Mouse (Mus musculus): ENCODE results near the gene Ifi203.
"Not testable (repeated sequence)": the region's sequence is repeated elsewhere in the genome, so short reads cannot be mapped to it uniquely, and the experiment has no call there.

The Ifi203 gene

DNA sequence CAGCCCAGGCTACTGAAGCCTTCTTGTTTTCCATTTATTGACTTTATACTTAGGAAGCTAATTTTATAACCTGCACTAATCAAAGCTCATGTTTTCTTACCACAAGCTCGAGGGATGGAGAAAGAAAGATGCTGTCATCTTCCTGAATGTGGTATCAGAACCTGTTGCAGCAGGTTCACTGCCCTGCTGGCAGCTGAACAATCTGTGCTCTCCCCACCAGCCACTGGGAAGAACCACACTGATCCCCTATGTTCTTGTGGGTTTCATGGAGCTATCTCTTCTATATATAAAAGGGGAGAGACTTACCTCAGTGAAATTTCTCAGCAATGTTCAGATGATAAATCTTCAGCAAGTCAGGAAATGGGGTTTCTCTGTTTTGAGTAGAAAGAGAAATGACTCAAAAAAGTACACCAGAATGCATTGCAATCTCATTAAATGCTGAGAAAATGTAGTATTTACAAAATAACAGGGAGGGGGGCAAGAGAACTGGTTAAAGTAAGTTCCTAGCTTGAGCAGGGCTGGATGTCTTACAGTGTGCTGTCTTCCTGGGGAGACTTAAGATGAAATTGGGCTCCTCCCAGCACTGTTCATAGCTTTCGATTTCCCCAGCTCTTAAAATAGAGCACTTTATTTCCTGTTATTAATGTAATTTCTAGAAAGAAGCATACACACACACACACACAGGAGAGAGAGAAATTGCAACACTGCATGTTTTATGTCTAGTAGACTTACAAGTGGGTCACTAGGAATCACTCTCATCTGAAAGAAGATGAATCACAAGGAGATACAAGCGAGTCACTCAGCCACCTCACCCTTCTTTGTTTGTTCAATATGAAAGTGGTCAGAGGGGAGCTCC, at the start of gene Ifi203, which contains the start of gene Mndal:
TSS of gene Ifi203 (minus strand) at position 749 of the 856 bp plus-strand sequence.
TSS of gene Mndal (minus strand) at position 568 of the 856 bp plus-strand sequence.
- DNase-seq (ENCODE audit: low spot score in 2 of 2): not testable (repeated sequence)

DNA sequence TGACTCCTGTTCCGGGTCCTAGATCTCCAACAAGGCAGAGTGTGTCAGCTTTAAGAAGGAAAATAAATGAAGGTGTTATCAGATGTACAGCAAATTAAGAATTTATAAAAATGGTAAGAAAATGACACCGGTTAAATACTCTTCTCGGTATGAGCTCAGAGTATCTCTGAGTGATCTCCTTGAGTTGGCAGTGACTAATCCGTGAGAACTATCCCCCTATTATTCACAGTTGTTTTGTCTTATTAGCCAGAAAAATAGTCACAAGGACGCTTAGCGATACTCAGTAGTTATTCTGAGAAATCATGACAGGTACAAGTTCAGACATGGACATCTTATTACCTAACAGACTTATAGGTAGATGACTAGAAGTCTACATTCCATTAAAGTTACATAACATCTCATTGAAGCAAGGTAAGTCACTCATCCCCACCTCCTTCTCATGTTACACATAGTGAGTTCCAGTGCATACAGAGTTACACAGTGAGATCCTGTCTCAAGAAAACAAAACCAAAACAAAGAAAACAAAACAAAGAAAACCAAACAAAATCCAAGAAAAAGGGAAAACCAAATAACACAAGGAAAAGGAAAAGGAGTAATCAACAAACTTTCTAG, 40.3 kb upstream of the Ifi203 start, which contains the start of gene Ifi202b:
TSS of gene Ifi202b (minus strand) at position 51 of the 612 bp plus-strand sequence.
- DNase-seq (ENCODE audit: low spot score in 2 of 2): not testable (repeated sequence)

DNA sequence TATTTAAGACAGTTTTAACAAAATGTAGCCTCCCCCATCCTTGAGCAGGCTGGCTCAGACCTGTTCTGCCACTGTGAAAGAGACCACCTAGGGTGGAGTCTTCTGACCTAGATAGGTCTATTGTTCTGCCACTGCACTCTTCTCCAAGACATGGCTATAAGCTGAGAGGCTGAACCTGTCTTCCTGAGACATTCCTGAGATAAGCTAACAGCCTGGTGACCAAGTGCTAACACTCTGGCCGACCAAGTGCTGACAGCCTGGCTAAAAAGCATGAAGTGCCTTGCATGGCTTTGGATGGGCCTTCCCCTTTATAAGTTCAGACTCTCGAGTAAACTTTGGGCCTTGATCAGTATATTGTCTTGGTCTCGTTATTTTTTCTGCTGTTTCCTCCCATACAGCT, 38.6 kb upstream of the Ifi203 start:
- DNase-seq (ENCODE audit: low spot score in 2 of 2): not testable (repeated sequence)

DNA sequence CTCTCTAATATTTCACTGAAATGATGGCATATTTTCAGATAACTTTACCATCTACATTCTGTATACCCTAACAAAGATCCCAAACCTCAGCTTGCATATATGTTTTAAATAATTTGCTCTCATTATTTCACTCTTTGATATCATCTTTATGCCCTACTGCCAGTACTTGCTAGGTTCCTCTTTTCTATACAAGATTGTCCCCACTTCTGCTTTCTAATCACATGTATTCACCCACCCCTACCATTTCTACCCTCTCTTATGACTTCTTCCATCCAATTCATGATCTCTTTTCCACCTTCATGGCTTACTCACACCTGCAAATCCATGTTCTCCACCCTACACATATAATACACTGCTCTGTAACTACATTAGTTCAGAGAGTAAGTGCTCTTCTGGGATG, 35.1 kb upstream of the Ifi203 start:
- DNase-seq (ENCODE audit: low spot score in 2 of 2): no peak

DNA sequence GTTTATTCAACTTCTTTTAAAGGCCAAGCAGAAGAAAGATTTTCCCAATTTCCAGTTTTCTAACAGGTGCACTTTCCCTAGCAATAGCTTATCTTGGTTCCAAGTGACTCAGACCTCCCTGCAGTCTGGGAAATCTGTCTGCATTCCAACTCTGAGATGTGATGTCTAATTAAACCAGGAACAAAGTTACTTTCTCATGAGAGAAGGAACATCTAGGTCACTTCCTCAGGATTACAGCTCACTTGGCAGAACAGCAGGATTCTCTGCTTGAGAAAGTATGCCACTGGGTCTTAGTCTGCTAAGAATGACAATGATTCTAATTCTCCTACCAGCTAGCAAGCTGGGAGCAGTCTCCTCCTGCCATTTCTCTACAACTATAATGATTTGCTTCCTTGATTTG, 30.6 kb upstream of the Ifi203 start:
- peak; percentile 20 to 31 for DNase-seq (ENCODE audit: low spot score in 2 of 2)

DNA sequence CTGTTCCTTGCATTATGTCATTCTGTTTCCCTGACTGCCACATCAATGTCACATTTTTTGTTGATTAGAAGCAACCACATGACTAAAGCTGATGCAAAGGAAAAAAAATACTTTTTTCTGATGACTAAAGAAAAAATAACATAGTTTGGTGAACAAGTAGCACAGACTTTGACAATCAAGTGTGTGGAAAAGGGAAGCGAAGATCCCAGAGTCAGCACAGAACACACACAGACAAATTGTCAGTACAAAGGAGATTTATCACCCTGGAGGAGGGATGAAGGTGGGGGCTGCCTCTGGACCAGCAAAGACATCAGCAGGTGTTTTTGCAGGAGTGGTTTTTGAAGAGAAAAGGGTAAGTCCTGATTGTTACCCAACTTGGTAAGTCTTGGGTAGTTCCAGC, 19.0 kb upstream of the Ifi203 start:
- DNase-seq (ENCODE audit: low spot score in 2 of 2): not testable (repeated sequence)

DNA sequence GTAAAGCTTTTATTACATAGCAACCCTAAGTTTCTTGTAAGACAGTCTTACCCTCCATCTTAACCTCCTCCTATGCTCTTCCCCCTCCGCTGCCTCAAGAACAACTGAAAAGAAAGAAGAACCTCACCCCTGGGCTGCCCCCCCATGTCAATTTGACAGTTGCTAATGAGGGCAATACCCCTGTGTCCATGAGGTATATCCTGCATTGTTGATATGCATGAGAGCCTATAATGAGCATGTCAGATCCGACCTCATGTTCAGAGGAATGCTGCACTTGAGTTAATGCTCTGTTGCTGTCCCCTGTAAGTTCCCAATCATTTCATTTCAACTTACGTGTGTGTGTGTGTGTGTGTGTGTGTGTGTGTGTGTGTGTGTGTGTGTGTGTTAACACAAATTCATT, 17.5 kb upstream of the Ifi203 start:
- DNase-seq (ENCODE audit: low spot score in 2 of 2): not testable (repeated sequence)

DNA sequence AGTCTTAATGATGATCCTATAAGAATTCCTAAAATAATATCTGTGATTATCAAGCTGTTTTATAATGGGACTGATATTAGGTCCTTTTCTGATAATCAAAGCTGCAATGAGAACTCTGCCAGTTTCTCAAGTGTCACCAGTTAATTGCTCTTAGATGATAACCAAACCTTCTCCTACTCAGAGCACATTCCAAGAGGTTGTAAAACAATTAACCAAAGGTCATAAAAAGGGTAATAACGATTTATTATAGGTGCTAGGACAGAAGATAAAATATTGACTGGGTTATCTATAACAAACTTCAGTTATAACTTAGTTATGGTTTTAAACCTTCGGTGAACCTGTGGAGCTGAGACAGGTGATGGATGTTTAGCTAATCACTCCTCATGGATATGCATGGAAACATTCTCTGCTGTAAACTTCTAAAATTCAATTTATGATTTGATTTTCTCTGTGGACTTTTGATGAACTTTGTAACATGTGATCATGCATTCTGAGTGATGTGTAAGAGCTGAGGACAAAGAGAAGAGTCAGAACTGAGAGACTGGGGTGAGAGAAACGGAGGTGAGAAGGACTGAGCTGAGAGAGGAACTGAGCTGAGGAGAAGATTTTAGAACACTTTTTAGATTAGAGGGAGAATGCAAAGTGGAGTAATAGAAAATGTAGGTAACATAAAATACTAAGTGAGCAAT, 13.5 kb upstream of the Ifi203 start:
- DNase-seq (ENCODE audit: low spot score in 2 of 2): not testable (repeated sequence)

DNA sequence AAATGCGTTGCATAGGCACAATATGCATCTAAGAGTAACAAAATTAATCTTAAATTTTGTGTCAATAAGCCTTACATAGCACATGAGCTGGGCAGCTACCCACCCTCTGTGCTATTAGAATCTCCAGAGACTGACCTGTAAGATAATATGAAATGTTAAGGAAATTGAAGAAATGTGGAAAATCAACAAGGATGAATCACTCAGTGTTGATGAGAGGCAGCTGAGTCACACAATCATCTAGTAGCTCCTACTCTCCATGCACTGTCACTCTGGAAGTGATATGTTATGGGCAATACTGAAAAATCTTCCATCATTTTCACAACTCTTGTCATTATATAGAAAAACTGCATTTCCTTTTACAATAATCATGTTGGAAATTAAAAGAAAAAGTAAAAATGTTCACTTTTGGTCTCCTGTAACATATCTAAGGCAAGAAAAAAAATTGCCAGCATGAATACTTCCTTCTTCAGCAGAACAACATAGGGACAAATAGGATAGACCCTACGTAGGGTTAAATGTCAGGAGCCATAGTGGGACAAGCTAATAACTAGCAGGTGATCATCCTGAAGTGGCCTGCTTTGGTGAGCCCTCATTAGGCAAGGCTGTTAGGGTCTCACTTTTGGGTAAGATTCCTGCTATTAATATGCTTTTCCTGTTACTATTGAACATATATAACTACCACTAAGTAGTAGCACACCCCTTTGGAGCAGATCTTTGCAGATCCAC, 12.8 kb upstream of the Ifi203 start:
- no peak for DNase-seq (ENCODE audit: low spot score in 2 of 2)

DNA sequence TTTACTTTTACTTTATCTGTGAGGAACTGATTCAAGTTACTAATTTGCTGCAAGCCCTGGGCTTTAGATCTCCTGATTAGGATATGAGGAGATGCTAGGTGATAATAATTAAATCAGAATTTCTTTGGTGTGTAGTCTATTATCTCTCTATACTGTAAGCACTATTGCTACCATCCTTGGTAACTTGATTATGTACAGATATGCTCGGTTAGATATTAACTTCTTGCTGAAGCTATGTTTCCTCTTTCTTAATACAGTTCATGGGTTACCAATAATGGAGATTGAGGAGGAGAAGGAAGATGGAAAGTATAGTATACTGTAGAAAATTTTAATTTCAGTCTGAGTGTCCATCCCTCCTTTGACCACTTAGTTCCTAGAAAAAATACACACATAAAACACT, 11.1 kb upstream of the Ifi203 start:
- no peak for DNase-seq (ENCODE audit: low spot score in 2 of 2)

DNA sequence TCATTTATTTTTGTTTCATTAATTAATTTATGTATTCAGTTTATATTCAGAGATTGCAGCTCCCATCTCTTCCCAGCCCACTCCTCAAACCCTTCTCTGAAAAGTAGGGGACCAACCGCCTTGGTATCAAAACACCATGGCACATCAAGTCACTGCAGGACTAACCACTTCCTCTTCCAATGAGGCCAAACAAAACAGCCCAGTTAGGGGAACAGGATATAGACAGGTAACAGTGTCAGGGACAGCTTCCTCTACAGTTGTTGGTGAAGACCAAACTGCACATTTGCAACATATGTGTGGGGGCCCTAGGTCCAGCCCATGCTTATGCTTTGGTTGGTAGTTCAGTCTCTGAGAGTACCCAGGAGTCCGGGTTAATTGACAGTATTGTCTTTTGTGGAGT, 6.6 kb upstream of the Ifi203 start:
- not testable (repeated sequence) for DNase-seq (ENCODE audit: low spot score in 2 of 2)

DNA sequence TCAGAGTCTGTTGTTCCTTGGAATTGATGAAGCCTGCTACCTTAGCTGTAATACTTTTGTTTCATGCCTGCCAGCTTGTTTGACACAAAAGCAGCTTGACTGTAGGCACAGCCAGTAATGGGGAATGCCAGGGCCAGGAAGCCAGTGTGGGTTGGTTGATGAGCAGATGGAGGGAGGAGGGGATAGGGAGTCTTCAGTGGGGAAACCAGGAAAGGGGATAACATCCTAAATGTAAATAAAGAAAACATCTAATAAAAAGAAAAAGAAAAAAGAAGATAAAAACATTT, 251 bp upstream of the Ifi203 start:
- peak in 1 of 2 experiments; percentile 15 for DNase-seq (ENCODE audit: low spot score in 2 of 2)

DNA sequence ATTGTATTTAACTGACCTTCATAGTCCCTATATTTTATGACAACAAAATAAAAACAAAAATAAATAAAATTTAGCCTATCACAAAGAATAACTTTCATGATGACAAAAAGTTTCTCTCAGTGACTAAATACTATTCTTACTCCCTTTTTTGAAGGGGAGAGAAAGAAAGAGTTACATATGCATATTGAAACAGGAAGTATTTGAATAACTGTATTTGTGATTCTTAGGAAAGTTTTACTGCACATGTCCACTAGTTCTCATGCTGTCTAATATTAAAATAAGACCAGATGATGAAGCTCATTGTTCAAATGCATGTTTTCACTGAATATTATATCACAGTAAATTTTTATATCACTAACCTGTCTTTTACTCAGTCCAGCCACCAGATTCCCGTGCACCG, 950 bp downstream of the Ifi203 start:
- not testable (repeated sequence) for DNase-seq (ENCODE audit: low spot score in 2 of 2)

DNA sequence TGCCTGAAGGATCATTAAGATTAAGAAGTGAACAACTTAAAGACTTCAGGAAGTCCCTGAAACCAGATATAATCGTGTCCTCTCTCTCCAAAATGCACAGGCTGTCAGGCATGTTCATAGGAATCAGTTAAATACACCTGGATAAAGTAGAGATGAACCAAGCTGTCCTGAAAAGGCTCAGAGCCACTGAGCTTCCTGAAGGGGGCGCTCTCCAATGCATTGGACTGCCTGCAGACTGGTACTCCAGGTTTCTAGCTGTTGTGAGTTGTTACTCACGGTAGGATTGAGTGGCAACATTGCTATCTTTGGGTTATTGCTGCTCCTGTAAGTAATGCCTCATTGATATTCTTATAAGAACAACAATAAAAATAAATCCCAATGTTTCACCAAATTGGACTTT, 23.2 kb downstream of the Ifi203 start:
- DNase-seq (ENCODE audit: low spot score in 2 of 2): not testable (repeated sequence)

DNA sequence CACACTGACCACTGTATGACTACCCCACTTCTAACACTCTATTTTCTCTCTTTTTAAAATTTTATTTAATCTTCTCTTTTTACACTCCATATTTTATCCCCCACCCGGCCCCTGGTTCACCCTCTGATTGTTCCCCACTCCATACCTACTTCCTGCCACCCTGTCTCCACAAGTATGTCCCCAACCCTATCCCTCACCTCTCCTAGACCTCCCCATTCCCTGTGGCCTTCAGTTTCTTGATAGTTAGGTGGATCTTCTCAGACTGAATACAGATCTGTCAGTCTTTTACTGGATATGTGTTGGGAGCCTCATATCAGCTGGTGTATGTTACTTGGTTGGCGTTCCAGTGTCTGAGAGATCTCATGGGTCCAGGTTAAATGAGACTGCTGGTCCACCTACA, 27.9 kb downstream of the Ifi203 start:
- no peak for DNase-seq (ENCODE audit: low spot score in 2 of 2)

DNA sequence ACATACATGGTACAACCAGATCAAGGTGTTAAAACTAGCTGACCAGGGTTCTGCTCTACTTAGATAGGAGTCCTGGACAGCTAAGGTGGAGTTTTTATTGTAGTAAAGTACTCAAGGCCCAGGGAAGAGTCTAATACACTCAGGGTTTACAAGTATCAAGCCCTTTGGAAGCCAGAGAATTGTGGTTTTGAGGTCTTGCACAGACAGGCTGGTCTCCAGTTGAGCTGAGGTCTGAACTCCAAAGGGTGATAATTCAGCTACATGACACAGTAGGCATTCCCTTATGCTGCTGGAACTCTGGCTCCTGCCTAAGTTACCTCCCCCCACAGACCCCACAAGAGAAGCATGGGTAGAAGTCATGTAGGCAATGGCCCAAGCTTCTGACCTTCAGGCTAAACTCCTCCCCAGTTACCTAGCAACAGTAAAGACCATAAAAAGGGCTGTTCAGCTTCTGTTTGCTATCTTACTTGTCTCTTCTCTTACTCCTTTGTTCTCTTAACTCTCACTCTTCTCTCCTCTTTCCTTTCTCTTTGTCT, 29.1 kb downstream of the Ifi203 start:
- not testable (repeated sequence) for DNase-seq (ENCODE audit: low spot score in 2 of 2)

DNA sequence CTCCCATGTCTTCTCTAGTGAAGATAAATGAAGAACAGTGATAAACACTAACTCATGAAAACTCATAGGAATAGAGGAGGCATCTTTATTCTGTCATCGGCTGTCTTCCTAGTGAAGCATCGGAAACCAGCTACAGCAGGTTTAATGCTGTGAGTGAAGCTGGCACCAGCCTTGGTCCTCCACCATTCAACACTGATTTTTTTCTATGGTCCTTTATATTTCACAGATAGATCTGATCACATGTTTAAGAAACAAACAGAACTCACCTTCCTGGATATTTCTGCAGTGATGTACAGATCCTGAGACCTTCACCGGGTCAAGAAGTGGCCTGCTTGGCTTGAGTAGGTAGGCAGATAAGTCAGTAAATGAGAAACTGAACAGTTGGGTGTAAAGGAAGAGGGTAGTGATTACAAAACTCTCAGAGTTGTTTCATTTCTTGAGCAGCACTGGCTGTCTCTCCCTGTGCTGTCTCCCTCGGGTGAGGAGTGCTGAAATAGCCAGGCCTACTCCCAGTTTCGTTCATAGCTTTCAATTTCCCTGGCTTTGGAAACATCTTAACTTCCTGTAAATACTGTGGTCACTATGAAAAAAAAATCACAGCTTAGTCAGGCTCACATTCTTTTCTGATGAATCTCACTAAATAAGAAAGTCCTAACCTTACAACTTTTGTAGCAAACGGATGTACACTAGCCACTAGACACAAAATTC, 29.8 kb downstream of the Ifi203 start, which contains the start of gene Ifi211:
TSS of gene Ifi211 (minus strand) at position 499 of the 708 bp plus-strand sequence.
- DNase-seq (ENCODE audit: low spot score in 2 of 2): not testable (repeated sequence)

DNA sequence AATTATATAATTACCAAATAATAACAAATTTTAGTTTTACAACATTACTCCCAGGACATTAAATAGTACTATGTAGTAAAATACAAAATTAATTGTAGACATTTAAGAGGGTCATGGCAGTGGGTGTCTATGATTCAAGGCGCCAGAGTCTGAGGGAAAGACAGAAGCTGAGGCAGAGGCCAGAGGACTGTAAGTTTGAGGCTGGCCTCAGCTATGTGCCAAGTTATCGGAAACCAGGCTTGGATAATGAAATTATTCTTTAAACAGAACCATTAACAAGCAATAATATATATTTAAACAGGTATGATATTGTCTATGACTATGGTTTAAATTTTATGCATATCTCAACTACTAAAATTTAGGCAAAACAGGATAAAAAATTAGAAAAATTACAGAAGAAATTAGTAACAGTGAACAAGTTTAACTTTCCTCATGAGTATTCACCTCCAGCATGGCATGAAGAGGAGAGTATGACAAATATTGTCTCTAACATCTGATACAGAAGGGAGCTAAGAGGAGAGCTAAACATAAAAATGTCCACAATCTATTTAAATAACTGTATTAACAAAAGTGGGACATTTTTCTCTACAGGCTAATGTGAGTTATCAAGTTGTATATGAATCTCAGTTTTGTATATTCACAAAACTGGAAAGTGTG, 30.5 kb downstream of the Ifi203 start:
- no peak for DNase-seq (ENCODE audit: low spot score in 2 of 2)

DNA sequence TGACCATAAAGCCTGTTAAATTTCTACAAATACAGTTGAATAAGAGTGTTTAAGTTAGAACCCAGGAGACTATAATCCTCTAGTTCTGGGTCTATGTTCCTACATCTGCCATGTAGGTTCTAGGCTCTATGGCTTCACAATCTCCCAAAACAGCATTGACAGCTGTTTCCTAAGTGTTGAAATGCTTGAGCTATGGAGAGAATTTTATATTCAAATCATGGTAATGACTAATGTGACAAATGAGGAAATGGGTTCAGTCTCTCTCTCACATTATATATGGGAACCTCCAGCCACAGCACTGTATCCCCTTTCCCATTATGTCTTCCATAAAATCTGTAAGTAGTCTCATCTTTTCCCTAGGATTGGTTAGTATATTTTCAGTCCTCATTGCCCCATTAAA, 34.1 kb downstream of the Ifi203 start:
- not testable (repeated sequence) for DNase-seq (ENCODE audit: low spot score in 2 of 2)

DNA sequence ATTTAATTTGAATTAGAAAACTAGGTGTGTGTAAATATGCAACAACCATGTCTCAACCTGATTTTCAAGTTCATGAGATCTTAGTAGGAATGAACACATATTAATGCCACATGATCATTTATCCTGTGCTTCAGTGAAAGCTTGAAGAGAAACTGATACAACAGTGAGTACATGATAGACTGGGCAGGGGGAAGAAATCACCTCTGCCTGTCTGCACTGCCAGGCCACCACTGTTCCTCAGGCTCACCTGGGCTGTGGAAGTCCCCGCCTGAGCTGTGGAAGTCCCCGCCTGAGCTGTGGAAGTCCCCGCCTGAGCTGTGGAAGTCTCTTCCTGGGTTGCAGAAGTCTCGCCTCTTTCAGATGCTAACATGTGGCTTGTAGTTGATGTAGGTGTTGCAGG, 36.6 kb downstream of the Ifi203 start:
- DNase-seq (ENCODE audit: low spot score in 2 of 2): not testable (repeated sequence)

Measured in right cerebral cortex, postnatal 10 days (tissue).